Mouse (Mus musculus) gastrocnemius, postnatal 4 days (tissue): ENCODE results near the gene Sco2. TPM values are rescaled to one million over a fixed set of nuclear protein-coding genes. Genes with fewer than 3 reads are reported as not detected.
A peak's percentile ranks its signal among the peaks of the same experiment; 100 is the strongest.

Experiments used
- DNase-seq, 2 experiments: peaks; one replicate each; pipeline ENCODE4 v3.0.0; 2021 to 2022; ENCODE audit warnings: low spot score in 2 of 2, mixed read lengths in 2 of 2
- long read RNA-seq, 2 experiments: library from polyadenylated mRNA; stranded (forward); transcript quantifications; one replicate each; pipeline ENCODE4 v2.0.0; 2021
- total RNA-seq, 2 experiments: library from RNA; stranded (reverse); gene quantifications; 2 replicates each; pipeline ENCODE4 v1.2.3; 2021

Sco2 gene
- total RNA-seq: 10 to 100 TPM; 11.1 to 12.0 TPM
- long read RNA-seq, experiment 1, partial matches to known transcripts: 0 of 9 reads
- long read RNA-seq, experiment 1, other reads (novel, unspliced or antisense): 5 of 9 reads
- long read RNA-seq, experiment 2, partial matches to known transcripts: 0 of 5 reads
- long read RNA-seq, experiment 2, other reads (novel, unspliced or antisense): 1 of 5 reads

- peak; percentile 93 to 95 for DNase-seq
These were observed at the start of gene Sco2 for GRCm38 (mm10) chr15:89373762-89374248. Gene Sco2 (minus strand): TSS chr15:89373846.

- no peak for DNase-seq
These were observed 48.3 kb upstream of the Sco2 start for GRCm38 (mm10) chr15:89421938-89422337.

- DNase-seq: no peak
These were observed 41.6 kb upstream of the Sco2 start for GRCm38 (mm10) chr15:89415282-89415681.

- no peak for DNase-seq
These were observed 36.5 kb upstream of the Sco2 start, which contains the start of gene Syce3 for GRCm38 (mm10) chr15:89410118-89410517. Gene Syce3 (minus strand): TSS chr15:89410503.

GRCm38 (mm10) chr15:89406691-89407090 lies 33.0 kb upstream of the Sco2 start:
- DNase-seq: no peak

- DNase-seq: no peak
These were observed 31.4 kb upstream of the Sco2 start for GRCm38 (mm10) chr15:89404831-89405623.

- DNase-seq: no peak
These were observed 28.8 kb upstream of the Sco2 start for GRCm38 (mm10) chr15:89402471-89402870.

- DNase-seq: no peak
These were observed 26.1 kb upstream of the Sco2 start for GRCm38 (mm10) chr15:89399716-89400115.

- DNase-seq: no peak
These were observed 24.5 kb upstream of the Sco2 start for GRCm38 (mm10) chr15:89398146-89398545.

GRCm38 (mm10) chr15:89396883-89397282 lies 23.2 kb upstream of the Sco2 start:
- no peak for DNase-seq

GRCm38 (mm10) chr15:89390081-89390480 lies 16.4 kb upstream of the Sco2 start:
- DNase-seq: no peak

- no peak for DNase-seq
These were observed 13.5 kb upstream of the Sco2 start for GRCm38 (mm10) chr15:89387127-89387526.

- DNase-seq: no peak
These were observed 11.0 kb upstream of the Sco2 start, which contains the start of gene Klhdc7b for GRCm38 (mm10) chr15:89384617-89385016. Gene Klhdc7b (plus strand): TSS chr15:89384917.

- no peak for DNase-seq
These were observed 5.8 kb upstream of the Sco2 start for GRCm38 (mm10) chr15:89379429-89379828.

- DNase-seq: no peak
These were observed 5.3 kb upstream of the Sco2 start, which contains the start of gene Odf3b for GRCm38 (mm10) chr15:89378831-89379401. Gene Odf3b (minus strand): TSS chr15:89379282.

- DNase-seq: no peak
These were observed 4.5 kb upstream of the Sco2 start for GRCm38 (mm10) chr15:89377938-89378828.

- DNase-seq: no peak
These were observed 3.7 kb upstream of the Sco2 start for GRCm38 (mm10) chr15:89377362-89377761.

- no peak for DNase-seq
These were observed 3.3 kb upstream of the Sco2 start, which contains the start of gene Tymp for GRCm38 (mm10) chr15:89376957-89377356. Gene Tymp (minus strand): TSS chr15:89377039.

GRCm38 (mm10) chr15:89376040-89376439 lies 2.4 kb upstream of the Sco2 start:
- no peak for DNase-seq

GRCm38 (mm10) chr15:89374801-89375534 lies 1.3 kb upstream of the Sco2 start:
- no peak for DNase-seq
